In the genomic region with DNA sequence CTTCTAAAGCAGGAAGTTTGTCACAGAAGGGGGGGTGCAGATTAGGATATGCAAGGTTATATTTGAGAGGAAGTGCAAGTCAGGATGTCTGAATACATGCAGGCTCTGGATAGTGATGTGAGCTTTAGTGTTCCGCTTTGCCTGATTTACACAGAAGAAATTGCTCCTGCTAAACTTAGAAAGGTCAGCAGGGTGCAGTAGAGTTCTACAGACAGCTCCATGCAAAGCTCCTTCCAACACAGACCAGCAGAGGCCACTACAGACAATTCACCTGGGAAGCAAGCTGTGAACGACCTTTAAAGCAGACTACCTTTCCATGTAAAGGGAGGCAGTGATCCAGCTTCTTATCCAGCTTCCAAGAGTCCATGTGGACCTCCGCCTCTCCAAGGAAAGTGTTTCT, we compare ENCODE assay signal across 9 mouse cellular contexts. TPM values are rescaled to one million over a fixed set of nuclear protein-coding genes. Genes with fewer than 3 reads are reported as not detected.
DNase-seq lines count a peak whose midpoint lies in the region; ATAC-seq lines count a peak whose summit lies in the region.
"Had no signal": no experiment of that assay in that cellular context is flagged by ENCODE, and none has a peak within 500 bp of the region (broad histone marks: within the 10 kb centered on the region; RNA-seq: fewer than 3 reads in every experiment).

No protein-coding gene starts in this region.

- H3K9me3 ChIP-seq in kidney, embryonic 15.5 days (replicated peaks) = no peaks in the 10 kb centered on the region
- no peaks in the 10 kb centered on the region for H3K9me3 ChIP-seq in limb, embryonic 13.5 days
- no peaks in the 10 kb centered on the region for H3K9me3 ChIP-seq in midbrain, embryonic 16.5 days (replicated peaks; ENCODE audit: control insufficient read depth, low read length, poor library complexity, severe bottlenecking)
- H3K9me3 ChIP-seq: embryonic facial prominence, embryonic 13.5 days had no signal

- no peak overlapping the region for H3K4me3 ChIP-seq in kidney, embryonic 15.5 days (replicated peaks)
- no peak overlapping the region for H3K4me3 ChIP-seq in limb, embryonic 13.5 days
- no peak overlapping the region for H3K4me3 ChIP-seq in midbrain, embryonic 16.5 days (ENCODE audit: low read depth, low read length)
- H3K4me3 ChIP-seq: embryonic facial prominence, embryonic 13.5 days had no signal

- DNase-seq in urinary bladder, postnatal 25 days (ENCODE audit: low spot score) = peak; percentile 29
- DNase-seq in urinary bladder, adult 2 months (ENCODE audit: low spot score) = no peak
- peak; percentile 71 to 74 for DNase-seq in cerebellum, postnatal 10 days
- DNase-seq in gastrocnemius, postnatal 14 days = peak; percentile 12
- DNase-seq in thymus, postnatal 14 days = peak; percentile 51

- no peaks in the 10 kb centered on the region for H3K4me1 ChIP-seq in kidney, embryonic 15.5 days
- H3K4me1 ChIP-seq in limb, embryonic 13.5 days = no peaks in the 10 kb centered on the region
- H3K4me1 ChIP-seq in midbrain, embryonic 16.5 days (ENCODE audit: control insufficient read depth, insufficient read depth, low read length) = no peaks in the 10 kb centered on the region
- H3K4me1 ChIP-seq: embryonic facial prominence, embryonic 13.5 days had no signal

- H3K4me2 ChIP-seq in kidney, embryonic 15.5 days = no peak overlapping the region
- no peak overlapping the region for H3K4me2 ChIP-seq in limb, embryonic 13.5 days (replicated peaks)
- no peak overlapping the region for H3K4me2 ChIP-seq in midbrain, embryonic 16.5 days (ENCODE audit: low read length)
- H3K4me2 ChIP-seq: embryonic facial prominence, embryonic 13.5 days had no signal

- no peak overlapping the region for H3K9ac ChIP-seq in kidney, embryonic 15.5 days
- H3K9ac ChIP-seq in limb, embryonic 13.5 days = no peak overlapping the region
- no peak overlapping the region for H3K9ac ChIP-seq in midbrain, embryonic 16.5 days (ENCODE audit: low read depth, low read length)
- H3K9ac ChIP-seq: embryonic facial prominence, embryonic 13.5 days had no signal

- peak; percentile 66; the same call in 1 of the 2 replicates for ATAC-seq in kidney, embryonic 15.5 days (replicated peaks; ENCODE audit: low FRiP score)
- ATAC-seq in limb, embryonic 13.5 days (ENCODE audit: low FRiP score, low read depth) = peak; percentile 64
- ATAC-seq in midbrain, embryonic 16.5 days = peak; percentile 84

- no peaks in the 10 kb centered on the region for H3K36me3 ChIP-seq in kidney, embryonic 15.5 days
- no peaks in the 10 kb centered on the region for H3K36me3 ChIP-seq in limb, embryonic 13.5 days
- H3K36me3 ChIP-seq in midbrain, embryonic 16.5 days (ENCODE audit: control insufficient read depth, insufficient read depth, low read length) = no peaks in the 10 kb centered on the region
- H3K36me3 ChIP-seq: embryonic facial prominence, embryonic 13.5 days had no signal

- peaks cover 21% of the 10 kb centered on the region for H3K27me3 ChIP-seq in kidney, embryonic 15.5 days
- H3K27me3 ChIP-seq in limb, embryonic 13.5 days = peaks cover 9% of the 10 kb centered on the region
- H3K27me3 ChIP-seq in midbrain, embryonic 16.5 days (ENCODE audit: control insufficient read depth, insufficient read depth, low read depth, low read length) = no peaks in the 10 kb centered on the region; the same call in 1 of the 2 replicates

- 37% methylated on average over 3 of the region's 3 CpGs for WGBS in kidney, embryonic 15.5 days
- WGBS in limb, embryonic 13.5 days = 39% methylated on average over 3 of the region's 3 CpGs
- WGBS in midbrain, embryonic 16.5 days = 38% methylated on average over 3 of the region's 3 CpGs

- intact Hi-C loops in gastrocnemius, postnatal 14 days (cut with DNase I; ENCODE audit: low total_unique reads) = loop anchor here (5.0 kb wide), 1 partner anchor 70 kb away; no protein-coding TSS in a partner anchor

- H3K27ac ChIP-seq in kidney, embryonic 15.5 days = no peak overlapping the region
- no peak overlapping the region for H3K27ac ChIP-seq in limb, embryonic 13.5 days
- no peak overlapping the region for H3K27ac ChIP-seq in midbrain, embryonic 16.5 days (ENCODE audit: low read length)
- H3K27ac ChIP-seq: embryonic facial prominence, embryonic 13.5 days had no signal

RNA-seq across cellular contexts. Expression of a gene that starts 34.2 kb away (rescaled TPM):
- 6.8 and 6.9 TPM in 2 replicates for polyA plus RNA-seq in urinary bladder, adult 2 months (2012; rRNA removed)
- total RNA-seq in gastrocnemius, postnatal 14 days (2021) = 1 to 10 TPM in 1 of 2 experiments, under 1 TPM in 1; 0.95 to 1.1 TPM
- 5.3 and 9.6 TPM in 2 replicates for polyA plus RNA-seq in kidney, embryonic 15.5 days (2015; fragmentation: Nextera tagmentation; extraction: Ambion mirVana)
- 3.4 and 3.9 TPM in 2 replicates for polyA plus RNA-seq in limb, embryonic 13.5 days (2015; fragmentation: Nextera tagmentation; extraction: Ambion mirVana)
- polyA plus RNA-seq in midbrain, embryonic 16.5 days (2015; fragmentation: Nextera tagmentation; extraction: Ambion mirVana) = 0.78 and 0.99 TPM in 2 replicates

RNA-seq across cellular contexts. Expression of a gene that starts 39.2 kb away (rescaled TPM):
- 7.5 and 7.7 TPM in 2 replicates for polyA plus RNA-seq in urinary bladder, adult 2 months (2012; rRNA removed)
- total RNA-seq in gastrocnemius, postnatal 14 days (2021) = 1 to 10 TPM; 8.4 to 8.7 TPM
- polyA plus RNA-seq in kidney, embryonic 15.5 days (2015; fragmentation: Nextera tagmentation; extraction: Ambion mirVana) = 3.8 and 4.9 TPM in 2 replicates
- 3.1 and 3.9 TPM in 2 replicates for polyA plus RNA-seq in limb, embryonic 13.5 days (2015; fragmentation: Nextera tagmentation; extraction: Ambion mirVana)
- polyA plus RNA-seq in midbrain, embryonic 16.5 days (2015; fragmentation: Nextera tagmentation; extraction: Ambion mirVana) = 1.4 and 1.7 TPM in 2 replicates

RNA-seq across cellular contexts. Expression of a gene that starts 49.2 kb away (rescaled TPM):
- polyA plus RNA-seq in urinary bladder, adult 2 months (2012; rRNA removed) = 83.6 and 111 TPM in 2 replicates
- 10 to 100 TPM; 12.3 to 13.0 TPM for total RNA-seq in gastrocnemius, postnatal 14 days (2021)
- 163 and 186 TPM in 2 replicates for polyA plus RNA-seq in kidney, embryonic 15.5 days (2015; fragmentation: Nextera tagmentation; extraction: Ambion mirVana)
- polyA plus RNA-seq in limb, embryonic 13.5 days (2015; fragmentation: Nextera tagmentation; extraction: Ambion mirVana) = 200 TPM in 2 replicates
- 301 and 305 TPM in 2 replicates for polyA plus RNA-seq in midbrain, embryonic 16.5 days (2015; fragmentation: Nextera tagmentation; extraction: Ambion mirVana)
